Mouse (Mus musculus): ENCODE measurements at regions not wholly inside any gene's neighbourhood (a gene's known extent, or its start where the extent isn't known, plus 50 kb on each side); places are given as distances from the start of the nearest gene placed in this dataset.
A peak's percentile ranks its signal among the peaks of the same experiment; 100 is the strongest.

DNA sequence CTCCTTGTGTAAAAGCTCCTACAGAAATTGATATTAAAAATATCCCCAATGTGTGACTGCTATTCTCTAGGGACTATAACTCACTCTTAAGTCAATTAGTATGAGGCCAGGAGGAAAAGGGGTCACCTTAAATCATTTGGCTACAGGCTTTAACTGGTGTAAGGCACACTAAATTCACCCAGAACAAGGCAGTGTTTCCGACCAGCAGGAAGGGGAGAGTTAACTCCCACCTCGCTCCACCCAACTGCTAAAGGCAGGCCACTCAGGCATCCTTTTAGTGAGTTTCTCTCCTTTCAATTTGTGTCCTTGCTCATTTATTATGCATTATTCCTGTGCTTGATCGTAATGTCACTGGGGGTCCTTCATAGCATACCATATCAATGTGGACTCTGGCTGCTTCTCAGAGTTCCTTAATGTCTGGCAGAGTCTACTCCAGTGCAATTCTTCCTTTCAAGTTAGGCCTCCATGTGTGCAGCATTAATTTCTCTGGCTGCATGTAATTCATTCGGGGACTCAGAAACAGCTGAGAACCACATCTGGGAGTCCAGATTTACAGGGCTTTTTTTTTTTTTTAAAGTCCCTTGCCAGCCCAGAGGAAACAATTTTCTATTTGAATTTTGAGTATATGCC, 133.8 kb downstream of the Gm10192 start:
- no peak overlapping the region for H3K4me3 ChIP-seq (replicated peaks; ENCODE audit: low read length)
- H3K27me3 ChIP-seq (ENCODE audit: control insufficient read depth, insufficient read depth, low read length), result no peaks in the 10 kb centered on the region
- 32% methylated on average over 4 of the region's 4 CpGs for WGBS
- H3K9ac ChIP-seq (ENCODE audit: low read depth, low read length, severe bottlenecking), result no peak overlapping the region
- DNase-seq (ENCODE audit: low spot score) (peak; percentile 29), ATAC-seq (ENCODE audit: low FRiP score, low read depth) (no peak)
- H3K27ac ChIP-seq (replicated peaks; ENCODE audit: low read depth, low read length), result no peak overlapping the region
- no peak overlapping the region for H3K4me2 ChIP-seq (replicated peaks; ENCODE audit: low read depth, low read length, severe bottlenecking)
- H3K4me1 ChIP-seq (ENCODE audit: control insufficient read depth, insufficient read depth, low read length), result peaks cover 5% of the 10 kb centered on the region; the same call in 1 of the 2 replicates
- no peaks in the 10 kb centered on the region for H3K9me3 ChIP-seq (ENCODE audit: control insufficient read depth, low read length)
- H3K36me3 ChIP-seq (ENCODE audit: control insufficient read depth, insufficient read depth, low read length), result no peaks in the 10 kb centered on the region
- TF ChIP-seq POLR2A (IDR thresholded peaks at IDR 0.05; ENCODE audit: borderline replicate concordance, extremely low read depth, insufficient read depth, insufficient read length), result no peak

DNA sequence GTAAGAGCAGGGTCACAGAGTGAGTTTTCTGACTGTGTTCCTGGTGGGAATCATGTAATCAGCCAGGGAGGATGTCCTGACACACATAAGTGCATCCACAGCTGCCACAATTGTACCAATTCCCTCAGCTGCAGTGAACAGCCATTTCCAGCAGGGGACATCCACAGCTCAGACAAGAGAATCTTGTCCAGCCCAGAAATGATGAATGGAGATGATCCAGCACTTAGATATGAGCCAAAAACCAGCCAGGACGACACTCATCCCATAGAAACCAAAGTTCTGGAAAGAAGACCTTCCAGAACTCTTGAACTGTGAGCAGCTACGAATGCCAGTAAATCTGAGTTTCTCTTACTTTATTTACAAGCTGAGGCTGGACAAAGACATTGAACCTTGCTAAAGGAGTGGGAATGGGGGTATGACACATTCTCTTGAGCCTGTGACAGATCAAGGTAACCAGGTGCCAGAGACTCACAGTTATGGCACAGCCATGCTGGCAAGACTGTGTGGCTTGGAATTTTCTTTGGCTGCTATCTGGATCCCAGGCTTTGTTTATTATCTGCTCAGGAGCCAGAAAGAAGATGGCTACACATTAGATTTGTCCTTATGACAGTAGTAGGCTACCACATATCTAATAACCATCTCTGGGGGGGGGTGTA, 145.1 kb downstream of the Gm10192 start:
- no peak overlapping the region for H3K4me3 ChIP-seq (replicated peaks; ENCODE audit: low read length)
- no peak overlapping the region for H3K9ac ChIP-seq (ENCODE audit: low read depth, low read length, severe bottlenecking)
- no peaks in the 10 kb centered on the region for H3K27me3 ChIP-seq (ENCODE audit: control insufficient read depth, insufficient read depth, low read length)
- TF ChIP-seq POLR2A (IDR thresholded peaks at IDR 0.05; ENCODE audit: borderline replicate concordance, extremely low read depth, insufficient read depth, insufficient read length), result no peak
- no peaks in the 10 kb centered on the region for H3K4me1 ChIP-seq (ENCODE audit: control insufficient read depth, insufficient read depth, low read length)
- no peak; the same call in 1 of the 2 replicates for ATAC-seq (ENCODE audit: low FRiP score, low read depth)
- no peak overlapping the region for H3K27ac ChIP-seq (replicated peaks; ENCODE audit: low read depth, low read length)
- H3K36me3 ChIP-seq (ENCODE audit: control insufficient read depth, insufficient read depth, low read length), result no peaks in the 10 kb centered on the region
- H3K9me3 ChIP-seq (ENCODE audit: control insufficient read depth, low read length), result no peaks in the 10 kb centered on the region
- H3K4me2 ChIP-seq (replicated peaks; ENCODE audit: low read depth, low read length, severe bottlenecking), result no peak overlapping the region
- DNase-seq (ENCODE audit: low spot score), result peak; percentile 37
- WGBS, result 38% methylated on average over 2 of the region's 2 CpGs

DNA sequence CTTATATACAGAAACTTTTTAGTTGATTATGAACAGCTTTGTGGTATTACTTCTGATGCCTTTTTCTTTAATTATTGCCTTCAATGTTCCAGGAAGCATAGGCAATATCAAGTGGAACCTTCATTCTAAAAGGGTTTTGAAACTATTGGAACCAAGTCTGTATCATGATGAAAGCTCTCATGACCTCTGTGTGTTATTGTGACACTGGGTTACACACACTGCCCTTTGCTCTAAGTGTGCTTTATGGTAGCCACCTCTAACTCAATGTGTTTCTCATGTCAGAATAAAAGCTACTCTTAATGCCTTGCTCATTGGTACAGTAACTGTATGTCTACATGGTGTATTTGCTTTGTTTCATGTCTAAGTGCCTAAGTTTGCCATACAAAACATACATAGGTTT, 154.0 kb downstream of the Gm10192 start:
- TF ChIP-seq POLR2A (IDR thresholded peaks at IDR 0.05; ENCODE audit: borderline replicate concordance, extremely low read depth, insufficient read depth, insufficient read length), result no peak
- Histone ChIP-seq H3K36me3 (ENCODE audit: control insufficient read depth, insufficient read depth, low read length) (no peaks in the 10 kb centered on the region), H3K27me3 (ENCODE audit: control insufficient read depth, insufficient read depth, low read length) (no peaks in the 10 kb centered on the region), H3K27ac (replicated peaks; ENCODE audit: low read depth, low read length) (no peak overlapping the region), H3K4me3 (replicated peaks; ENCODE audit: low read length) (no peak overlapping the region), H3K9ac (ENCODE audit: low read depth, low read length, severe bottlenecking) (no peak overlapping the region), H3K4me2 (replicated peaks; ENCODE audit: low read depth, low read length, severe bottlenecking) (no peak overlapping the region), H3K9me3 (ENCODE audit: control insufficient read depth, low read length) (no peaks in the 10 kb centered on the region), H3K4me1 (ENCODE audit: control insufficient read depth, insufficient read depth, low read length) (no peaks in the 10 kb centered on the region)
- ATAC-seq (ENCODE audit: low FRiP score, low read depth) (no peak), DNase-seq (ENCODE audit: low spot score) (no peak)

DNA sequence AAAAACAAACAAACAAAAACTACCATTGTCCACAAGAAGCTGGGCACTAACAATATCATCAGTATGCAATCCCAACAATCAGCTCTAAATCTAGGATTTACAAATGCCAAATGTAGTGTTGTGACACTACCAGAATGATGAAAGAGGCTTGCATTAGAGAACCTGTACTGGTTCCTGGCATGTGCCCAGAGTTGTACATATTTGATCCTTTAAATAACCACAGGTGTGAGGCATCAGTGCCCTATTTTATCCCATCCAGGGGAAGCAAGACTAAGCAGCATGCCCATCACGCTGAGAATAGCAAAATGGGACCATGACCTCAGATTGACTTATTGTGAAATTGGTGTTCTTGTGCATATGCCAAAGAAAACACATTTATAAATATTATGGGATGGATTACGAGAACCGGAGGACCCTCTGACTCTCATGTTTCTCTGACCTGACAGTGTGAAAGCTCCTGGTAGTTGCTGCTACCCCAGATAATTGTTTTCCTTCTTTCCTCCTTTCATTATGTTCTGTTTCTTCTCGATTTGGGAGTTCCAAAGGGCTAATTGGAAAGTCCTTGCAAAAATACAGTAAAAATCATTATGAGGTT, 157.4 kb downstream of the Gm10192 start:
- no peak overlapping the region for H3K4me2 ChIP-seq (replicated peaks; ENCODE audit: low read depth, low read length, severe bottlenecking)
- no peak for TF ChIP-seq POLR2A (IDR thresholded peaks at IDR 0.05; ENCODE audit: borderline replicate concordance, extremely low read depth, insufficient read depth, insufficient read length)
- no peaks in the 10 kb centered on the region for H3K4me1 ChIP-seq (ENCODE audit: control insufficient read depth, insufficient read depth, low read length)
- DNase-seq (ENCODE audit: low spot score) (no peak), ATAC-seq (ENCODE audit: low FRiP score, low read depth) (no peak)
- no peak overlapping the region for H3K27ac ChIP-seq (replicated peaks; ENCODE audit: low read depth, low read length)
- H3K4me3 ChIP-seq (replicated peaks; ENCODE audit: low read length), result no peak overlapping the region
- 35% methylated on average over 4 of the region's 4 CpGs for WGBS
- H3K9me3 ChIP-seq (ENCODE audit: control insufficient read depth, low read length), result no peaks in the 10 kb centered on the region
- no peaks in the 10 kb centered on the region for H3K27me3 ChIP-seq (ENCODE audit: control insufficient read depth, insufficient read depth, low read length)
- no peak overlapping the region for H3K9ac ChIP-seq (ENCODE audit: low read depth, low read length, severe bottlenecking)
- no peaks in the 10 kb centered on the region for H3K36me3 ChIP-seq (ENCODE audit: control insufficient read depth, insufficient read depth, low read length)

DNA sequence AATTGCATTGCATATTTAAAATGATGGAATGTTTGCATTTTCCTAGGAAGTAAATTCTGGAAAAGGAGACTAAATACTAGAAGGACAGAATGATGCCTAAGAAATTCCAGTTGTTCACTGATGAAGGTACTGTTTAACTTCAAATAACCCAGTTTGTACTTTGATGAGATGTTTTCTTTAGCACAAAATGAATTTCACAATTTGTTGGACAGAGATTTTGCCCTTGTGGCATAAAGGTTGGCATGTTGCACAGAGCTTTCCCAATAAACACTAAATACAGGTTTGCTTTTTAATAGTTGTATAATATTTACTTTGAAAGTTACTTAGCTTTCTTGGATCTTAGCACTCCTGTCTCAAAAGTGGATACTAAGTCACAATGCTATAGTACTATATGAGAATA, 181.6 kb downstream of the Gm10192 start:
- H3K9ac ChIP-seq (ENCODE audit: low read depth, low read length, severe bottlenecking), result no peak overlapping the region
- no peak overlapping the region for H3K4me2 ChIP-seq (replicated peaks; ENCODE audit: low read depth, low read length, severe bottlenecking)
- H3K27me3 ChIP-seq (ENCODE audit: control insufficient read depth, insufficient read depth, low read length), result no peaks in the 10 kb centered on the region
- DNase-seq (ENCODE audit: low spot score) (no peak), ATAC-seq (ENCODE audit: low FRiP score, low read depth) (no peak)
- H3K4me1 ChIP-seq (ENCODE audit: control insufficient read depth, insufficient read depth, low read length), result no peaks in the 10 kb centered on the region
- no peak overlapping the region for H3K27ac ChIP-seq (replicated peaks; ENCODE audit: low read depth, low read length)
- no peak overlapping the region for H3K4me3 ChIP-seq (replicated peaks; ENCODE audit: low read length)
- no peaks in the 10 kb centered on the region for H3K36me3 ChIP-seq (ENCODE audit: control insufficient read depth, insufficient read depth, low read length)
- no peak for TF ChIP-seq POLR2A (IDR thresholded peaks at IDR 0.05; ENCODE audit: borderline replicate concordance, extremely low read depth, insufficient read depth, insufficient read length)
- no peaks in the 10 kb centered on the region for H3K9me3 ChIP-seq (ENCODE audit: control insufficient read depth, low read length)
